Mouse (Mus musculus) cerebellum, adult (tissue): Measurements from ENCODE around the gene Yaf2.
"Not testable (repeated sequence)": the region's sequence is repeated elsewhere in the genome, so short reads cannot be mapped to it uniquely, and the experiment has no call there.

ENCODE experiments used
- ATAC-seq: cut with Nextera tagmentation; 2 replicates; pipeline ENCODE4 v1.9.2; 2017; ENCODE audit warnings: mild to moderate bottlenecking, moderate library complexity, mixed read lengths; ENCODE audit not compliant: insufficient number of reproducible peaks, low FRiP score, low TSS enrichment

Yaf2 gene

GRCm38 (mm10) chr15:93336925-93337761 is at the start of gene Yaf2:
Gene Yaf2 (minus strand): TSS chr15:93336935.
- peak; percentile 87 for ATAC-seq

- ATAC-seq = no peak
Measured at GRCm38 (mm10) chr15:93381337-93381736, 44.6 kb upstream of the Yaf2 start.

- no peak for ATAC-seq
Measured at GRCm38 (mm10) chr15:93379177-93379576, 42.4 kb upstream of the Yaf2 start.

GRCm38 (mm10) chr15:93375696-93376095 is 39.0 kb upstream of the Yaf2 start:
- no peak for ATAC-seq

GRCm38 (mm10) chr15:93372525-93373119 is 35.9 kb upstream of the Yaf2 start:
- not testable (repeated sequence) for ATAC-seq

- no peak for ATAC-seq
Measured at GRCm38 (mm10) chr15:93371838-93372237, 35.1 kb upstream of the Yaf2 start.

GRCm38 (mm10) chr15:93368558-93368957 is 31.8 kb upstream of the Yaf2 start:
- ATAC-seq = no peak

- no peak for ATAC-seq
Measured at GRCm38 (mm10) chr15:93365561-93365960, 28.8 kb upstream of the Yaf2 start.

- ATAC-seq = no peak
Measured at GRCm38 (mm10) chr15:93358346-93359095, 21.8 kb upstream of the Yaf2 start.

- no peak for ATAC-seq
Measured at GRCm38 (mm10) chr15:93340630-93341379, 4.1 kb upstream of the Yaf2 start.

GRCm38 (mm10) chr15:93336658-93336924 is 144 bp downstream of the Yaf2 start:
- no peak for ATAC-seq

GRCm38 (mm10) chr15:93335821-93336657 is 696 bp downstream of the Yaf2 start:
- ATAC-seq = peak; percentile 62; the same call in 1 of the 2 replicates

- no peak for ATAC-seq
Measured at GRCm38 (mm10) chr15:93331256-93331655, 5.5 kb downstream of the Yaf2 start.

GRCm38 (mm10) chr15:93327235-93327634 is 9.5 kb downstream of the Yaf2 start:
- no peak for ATAC-seq

GRCm38 (mm10) chr15:93326651-93327050 is 10.1 kb downstream of the Yaf2 start:
- ATAC-seq = no peak

- no peak for ATAC-seq
Measured at GRCm38 (mm10) chr15:93325360-93325759, 11.4 kb downstream of the Yaf2 start.

GRCm38 (mm10) chr15:93318781-93319180 is 18.0 kb downstream of the Yaf2 start:
- no peak for ATAC-seq

- ATAC-seq = not testable (repeated sequence)
Measured at GRCm38 (mm10) chr15:93310304-93310703, 26.4 kb downstream of the Yaf2 start.

GRCm38 (mm10) chr15:93298197-93298596 is 38.5 kb downstream of the Yaf2 start:
- no peak for ATAC-seq

GRCm38 (mm10) chr15:93294483-93294882 is 42.3 kb downstream of the Yaf2 start:
- no peak for ATAC-seq
